Mouse (Mus musculus): ENCODE measurements around the gene Rnf4. TPM values are rescaled to one million over a fixed set of nuclear protein-coding genes. Genes with fewer than 3 reads are reported as not detected.

The Rnf4 gene
- 10 to 100 TPM; 38.0 to 38.2 TPM for total RNA-seq (2021)
- long read RNA-seq, experiment 1, full-length matches to known transcripts, result 1 of 6 reads
- long read RNA-seq, experiment 1, partial matches to known transcripts, result 1 of 6 reads
- long read RNA-seq, experiment 1, other reads (novel, unspliced or antisense), result 4 of 6 reads
- long read RNA-seq, experiment 2, full-length matches to known transcripts, result 4 of 6 reads
- long read RNA-seq, experiment 2, partial matches to known transcripts, result 1 of 6 reads
- long read RNA-seq, experiment 2, other reads (novel, unspliced or antisense), result 1 of 6 reads

GRCm38 (mm10) chr5:34336097-34336774 lies at the start of gene Rnf4:
Gene Rnf4, plus strand, starts transcription at chr5:34336289.
- intact Hi-C loops (cut with DNase I), result loop anchor here (10.0 kb wide), 1 partner anchor 121 kb away; no protein-coding TSS in a partner anchor
- peak; percentile 98 to 99 for DNase-seq

- intact Hi-C loops (cut with DNase I), result no loop called here
Observed at GRCm38 (mm10) chr5:34286516-34286915, 49.6 kb upstream of the Rnf4 start.

GRCm38 (mm10) chr5:34287001-34287837 lies 48.9 kb upstream of the Rnf4 start:
- intact Hi-C loops (cut with DNase I), result no loop called here
- DNase-seq, result no peak

More at GRCm38 (mm10) chr5:34286516-34286915, 49.6 kb upstream of the Rnf4 start:
- no peak for DNase-seq

DNA sequence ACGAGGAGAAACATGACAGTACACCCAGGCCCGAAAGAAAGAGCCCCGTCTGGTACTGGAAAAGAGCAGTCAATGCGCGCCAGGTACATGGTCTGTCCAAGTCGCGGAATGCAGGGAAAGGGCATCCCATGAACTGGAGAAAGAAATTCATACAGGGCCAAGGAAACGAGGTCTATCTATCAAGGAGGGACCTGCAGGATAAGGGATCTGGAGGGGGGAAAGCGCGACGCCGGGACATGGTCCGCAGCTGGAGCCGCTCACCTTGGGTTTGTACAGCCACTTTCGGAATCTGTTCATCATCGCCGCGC lies 48.3 kb upstream of the Rnf4 start:
- no peak for DNase-seq
- intact Hi-C loops (cut with DNase I), result no loop called here

GRCm38 (mm10) chr5:34288154-34288716 lies 47.9 kb upstream of the Rnf4 start, which contains the start of the genes Zfyve28 and Cfap99:
Gene Zfyve28, minus strand, starts transcription at chr5:34288449.
Gene Cfap99, plus strand, starts transcription at chr5:34288600.
- DNase-seq, result peak; percentile 77 to 78
- intact Hi-C loops (cut with DNase I), result no loop called here

GRCm38 (mm10) chr5:34289286-34289685 lies 46.8 kb upstream of the Rnf4 start:
- intact Hi-C loops (cut with DNase I), result no loop called here
- DNase-seq, result no peak

GRCm38 (mm10) chr5:34293363-34293762 lies 42.7 kb upstream of the Rnf4 start:
- DNase-seq, result no peak

DNA sequence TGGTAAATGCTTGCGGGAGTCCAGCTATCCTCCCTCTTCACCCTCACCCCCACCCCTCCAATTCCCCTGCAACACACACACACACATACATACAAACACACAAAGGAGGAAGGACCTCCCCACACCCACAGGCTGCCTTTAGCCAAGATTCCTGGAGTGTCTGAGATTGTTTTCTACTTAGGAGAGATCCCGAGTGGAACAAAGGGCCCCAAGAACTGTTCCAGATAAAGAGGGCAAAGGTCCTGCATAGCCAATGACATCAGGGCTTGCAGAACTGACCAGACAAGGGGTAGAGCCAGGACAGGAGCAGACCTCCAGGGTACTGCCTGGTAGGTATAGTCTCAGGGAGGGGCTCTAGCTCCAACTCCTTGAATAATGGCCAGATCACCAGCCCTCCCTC lies 41.4 kb upstream of the Rnf4 start:
- no peak for DNase-seq

More at GRCm38 (mm10) chr5:34293363-34293762, 42.7 kb upstream of the Rnf4 start:
- intact Hi-C loops (cut with DNase I), result no loop called here

DNA sequence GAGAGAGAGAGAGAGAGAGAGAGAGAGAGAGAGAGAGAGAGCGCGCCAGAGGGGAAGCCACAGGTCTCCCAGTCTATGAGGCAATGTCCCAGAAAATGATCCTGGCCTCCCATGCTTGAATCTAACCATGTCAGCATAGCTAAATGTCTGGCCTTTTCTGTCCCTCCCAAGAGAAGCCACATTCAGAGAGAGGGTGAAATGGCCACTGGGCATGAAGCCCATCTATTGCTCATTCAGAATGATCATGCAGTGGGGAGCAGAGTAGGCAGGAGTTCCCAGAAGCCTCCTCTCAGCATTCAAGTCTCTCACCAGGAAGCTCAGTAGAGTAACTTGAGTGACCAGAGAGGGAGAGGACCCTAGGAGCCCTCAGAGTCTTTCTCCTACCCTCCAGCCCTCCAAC lies 40.9 kb upstream of the Rnf4 start:
- DNase-seq, result no peak
- intact Hi-C loops (cut with DNase I), result no loop called here

More for the DNA sequence above, 41.4 kb upstream of the Rnf4 start:
- intact Hi-C loops (cut with DNase I), result no loop called here

- intact Hi-C loops (cut with DNase I), result no loop called here
- DNase-seq, result no peak
Observed at GRCm38 (mm10) chr5:34298061-34298460, 38.0 kb upstream of the Rnf4 start.

DNA sequence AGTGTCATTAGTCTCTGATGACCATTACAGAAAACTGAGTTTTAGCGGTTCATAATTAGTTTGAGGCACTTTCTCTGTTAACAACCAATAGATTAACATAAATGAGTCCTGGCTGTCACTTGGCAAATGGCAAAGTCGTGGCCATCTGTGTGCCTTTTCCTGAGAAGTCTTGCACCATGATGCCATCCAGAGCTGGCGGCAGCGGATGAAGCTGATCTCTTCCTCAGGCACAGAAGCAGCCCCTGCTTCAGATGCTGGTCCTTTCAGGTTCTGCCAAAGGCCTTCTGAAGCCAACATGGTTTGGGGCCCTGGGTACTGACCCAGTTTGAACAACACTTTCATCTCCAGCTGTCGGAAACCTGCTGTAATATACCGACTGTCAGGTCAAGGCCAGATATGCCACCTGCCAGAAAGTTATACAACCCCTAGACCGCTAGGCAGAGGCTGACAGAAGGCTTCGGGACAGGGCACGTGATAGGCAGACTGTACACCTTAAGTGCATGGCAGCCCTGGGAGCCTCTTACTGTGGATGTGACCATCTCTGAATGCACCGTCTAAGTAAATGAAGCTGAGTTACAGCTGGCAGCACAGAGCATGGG lies 37.1 kb upstream of the Rnf4 start:
- intact Hi-C loops (cut with DNase I), result no loop called here

DNA sequence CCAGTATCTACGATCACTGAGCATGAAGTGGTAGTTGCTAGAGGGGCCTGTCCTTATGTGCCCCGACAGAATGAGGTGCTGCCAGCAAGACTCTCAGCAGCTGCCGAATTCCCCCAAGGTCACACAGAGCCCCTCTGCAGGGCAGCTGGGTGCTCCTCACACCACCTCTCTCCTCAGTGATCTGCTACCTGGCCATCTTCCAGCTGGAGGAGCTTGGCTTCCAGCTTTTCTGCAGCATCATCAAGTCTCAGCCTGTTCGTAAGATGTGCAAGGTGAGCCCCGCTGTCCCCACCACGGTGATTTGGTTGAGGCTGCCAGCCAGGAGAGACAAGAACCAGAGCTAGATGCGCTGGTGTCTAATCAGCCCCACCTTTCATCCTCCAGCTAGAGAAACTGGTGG lies 33.7 kb upstream of the Rnf4 start:
- no peak for DNase-seq
- intact Hi-C loops (cut with DNase I), result no loop called here

More for the DNA sequence above, 37.1 kb upstream of the Rnf4 start:
- no peak for DNase-seq

- intact Hi-C loops (cut with DNase I), result no loop called here
- DNase-seq, result no peak
Observed at GRCm38 (mm10) chr5:34309016-34309415, 27.1 kb upstream of the Rnf4 start.

GRCm38 (mm10) chr5:34319491-34320034 lies 16.5 kb upstream of the Rnf4 start:
- no peak for DNase-seq
- intact Hi-C loops (cut with DNase I), result no loop called here

DNA sequence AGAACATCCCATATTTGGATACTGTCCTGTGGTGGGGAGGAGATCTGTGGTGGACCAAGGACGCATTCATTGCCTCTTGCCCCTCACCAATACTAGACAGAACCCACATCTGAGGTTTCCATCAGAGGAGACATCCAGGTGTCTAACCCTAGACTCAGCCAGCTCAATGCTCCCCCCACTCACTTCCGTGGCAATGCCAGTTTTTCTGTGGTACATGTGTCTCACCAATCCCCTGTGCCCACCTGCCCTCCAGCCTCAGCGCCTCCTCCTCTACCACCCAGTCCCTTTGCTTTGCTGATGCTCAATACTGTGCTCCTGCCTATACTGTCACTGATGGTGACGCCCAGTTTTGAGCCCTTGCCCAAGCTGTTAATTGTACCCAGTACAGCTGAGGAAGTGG lies 14.9 kb upstream of the Rnf4 start:
- DNase-seq, result no peak
- intact Hi-C loops (cut with DNase I), result no loop called here

DNA sequence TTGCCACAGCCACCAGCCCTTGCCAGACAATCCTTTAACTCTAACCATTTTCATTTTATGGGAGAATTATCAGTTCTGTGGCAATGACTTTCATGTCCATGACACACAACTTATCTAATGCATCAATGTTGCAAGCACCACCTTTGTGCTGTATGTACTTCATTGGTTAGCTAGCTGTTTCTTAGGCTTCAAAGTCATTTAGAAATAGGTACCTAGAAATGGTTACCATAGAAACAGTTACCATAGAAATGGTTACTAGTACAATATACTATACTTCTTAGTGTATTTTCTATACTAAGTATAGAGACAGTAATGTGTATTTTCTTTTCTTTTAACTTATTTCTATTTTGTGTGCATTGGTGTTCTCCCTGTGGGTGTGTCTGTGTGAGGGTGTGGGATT lies 10.8 kb upstream of the Rnf4 start:
- intact Hi-C loops (cut with DNase I), result no loop called here
- no peak for DNase-seq

- peak in 1 of 2 experiments; percentile 10 for DNase-seq
- intact Hi-C loops (cut with DNase I), result no loop called here
Observed at GRCm38 (mm10) chr5:34326249-34326691, 9.8 kb upstream of the Rnf4 start.

DNA sequence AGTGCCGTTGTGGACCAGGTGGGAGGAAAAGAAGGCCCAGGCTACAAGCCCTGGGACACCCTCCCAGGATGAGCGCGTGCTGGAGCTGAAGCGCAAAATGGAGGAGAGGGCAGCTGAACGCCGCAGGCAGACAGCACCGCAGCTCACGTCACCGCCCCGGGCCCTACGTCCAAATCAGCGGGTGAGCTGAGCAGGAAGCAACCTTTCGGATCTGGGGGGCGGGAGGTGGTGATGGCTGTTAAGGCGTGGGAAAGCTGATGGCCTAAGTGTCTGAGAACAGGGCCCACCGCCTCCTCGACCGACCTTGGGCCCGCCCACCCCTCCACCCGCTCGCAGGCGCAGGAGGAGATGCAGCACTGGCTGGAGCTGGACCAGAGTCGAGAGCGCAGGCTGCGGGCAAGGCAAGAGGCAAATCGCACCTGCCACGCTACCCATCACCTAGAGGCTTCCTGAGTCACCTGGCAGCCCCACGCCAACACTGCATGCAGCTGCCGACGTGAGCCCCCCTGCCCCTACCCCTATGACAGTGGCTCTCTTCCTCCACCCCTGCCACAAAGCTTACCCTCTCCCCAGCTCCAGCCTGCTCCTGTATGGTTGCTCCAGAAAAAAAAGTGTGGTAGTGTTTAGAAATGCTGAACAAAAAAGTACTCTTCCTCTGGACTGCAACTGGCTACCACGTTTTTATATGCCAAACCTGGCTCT lies 9.1 kb upstream of the Rnf4 start:
- intact Hi-C loops (cut with DNase I), result no loop called here
- peak; percentile 19 to 25 for DNase-seq

GRCm38 (mm10) chr5:34330136-34330535 lies 6.0 kb upstream of the Rnf4 start:
- no peak for DNase-seq
- intact Hi-C loops (cut with DNase I), result loop anchor here (10.0 kb wide), 1 partner anchor 115 kb away; no protein-coding TSS in a partner anchor

All from heart, postnatal 14 days (tissue).